Comparison of ENCODE assay signal across 8 mouse cellular contexts in the genomic region with DNA sequence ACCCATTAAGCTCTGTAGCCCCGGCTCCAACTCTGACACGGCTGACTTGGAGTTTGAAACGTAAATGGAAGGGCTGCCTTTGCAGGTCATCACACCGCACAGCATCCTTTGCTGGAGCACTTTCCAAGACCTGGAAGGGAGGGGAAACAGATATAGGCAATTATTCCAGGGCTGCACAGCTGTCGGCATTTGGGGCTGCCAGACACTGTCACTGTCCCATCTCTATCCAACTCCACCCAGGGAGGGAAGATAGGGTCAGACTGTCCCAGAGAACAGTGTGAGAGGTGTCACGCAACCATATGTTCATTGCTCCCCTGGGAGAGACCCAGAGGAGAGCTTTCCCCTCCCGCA.
DNase-seq lines count a peak whose midpoint lies in the region; ATAC-seq and TF ChIP-seq lines count a peak whose summit lies in the region.

No protein-coding gene starts in this region.

- no peaks in the 10 kb centered on the region for H3K4me1 ChIP-seq in kidney, embryonic 16.5 days (ENCODE audit: insufficient read depth, low read length)
- H3K4me1 ChIP-seq in forebrain, embryonic 13.5 days = peaks cover 20% of the 10 kb centered on the region
- H3K4me1 ChIP-seq in hindbrain, postnatal 0 days (ENCODE audit: insufficient read depth, low read length) = no peaks in the 10 kb centered on the region
- H3K4me1 ChIP-seq in neural tube, embryonic 12.5 days = peaks cover 6% of the 10 kb centered on the region

- H3K4me3 ChIP-seq in kidney, embryonic 16.5 days (ENCODE audit: low read length) = peak overlapping the region; percentile 25
- peak overlapping the region; percentile 32 for H3K4me3 ChIP-seq in forebrain, embryonic 13.5 days
- H3K4me3 ChIP-seq in hindbrain, postnatal 0 days (ENCODE audit: low read length) = peak overlapping the region; percentile 29
- H3K4me3 ChIP-seq in neural tube, embryonic 12.5 days = peak overlapping the region; percentile 5

- DNase-seq in kidney, postnatal 36 days = no peak
- DNase-seq in hindbrain, postnatal 0 days (ENCODE audit: low spot score) = no peak
- no peak for DNase-seq in urinary bladder, postnatal 36 days (ENCODE audit: low spot score in 2 of 2)
- DNase-seq in MN1 (ENCODE audit: low spot score) = no peak
- DNase-seq in layer of hippocampus, postnatal 14 days (ENCODE audit: low spot score in 2 of 2) = no peak

- no peaks in the 10 kb centered on the region for H3K27me3 ChIP-seq in kidney, embryonic 16.5 days (ENCODE audit: insufficient read depth, low read length)
- peaks cover 27% of the 10 kb centered on the region for H3K27me3 ChIP-seq in forebrain, embryonic 13.5 days
- no peaks in the 10 kb centered on the region for H3K27me3 ChIP-seq in hindbrain, postnatal 0 days (ENCODE audit: insufficient read depth, low read length)
- H3K27me3 ChIP-seq in neural tube, embryonic 12.5 days (replicated peaks) = 0 out of 2 replicates have a peak, but pooled peaks cover 4% of the 10 kb centered on the region

- no peak overlapping the region for H3K9ac ChIP-seq in kidney, embryonic 16.5 days (replicated peaks; ENCODE audit: low read length)
- peak overlapping the region; percentile 50 for H3K9ac ChIP-seq in forebrain, embryonic 13.5 days
- 0 out of 2 replicates have a peak overlapping the region, but pooled peaks have one; percentile 31 for H3K9ac ChIP-seq in hindbrain, postnatal 0 days (replicated peaks; ENCODE audit: low read length)
- peak overlapping the region; percentile 33; the same call in 1 of the 2 replicates for H3K9ac ChIP-seq in neural tube, embryonic 12.5 days

- peak overlapping the region; percentile 49 for H3K4me2 ChIP-seq in kidney, embryonic 16.5 days (replicated peaks; ENCODE audit: low read depth, low read length)
- H3K4me2 ChIP-seq in forebrain, embryonic 13.5 days = peak overlapping the region; percentile 59
- peak overlapping the region; percentile 57 for H3K4me2 ChIP-seq in hindbrain, postnatal 0 days (ENCODE audit: low read depth, low read length)
- peak overlapping the region; percentile 58 for H3K4me2 ChIP-seq in neural tube, embryonic 12.5 days (replicated peaks)

- WGBS in kidney, embryonic 16.5 days = 16% methylated on average over 7 of the region's 7 CpGs
- WGBS in forebrain, embryonic 13.5 days = 16% methylated on average over 7 of the region's 7 CpGs
- WGBS in hindbrain, postnatal 0 days = 14% methylated on average over 7 of the region's 7 CpGs
- WGBS in neural tube, embryonic 12.5 days = 16% methylated on average over 7 of the region's 7 CpGs

- no peaks in the 10 kb centered on the region for H3K9me3 ChIP-seq in kidney, embryonic 16.5 days (ENCODE audit: low read length)
- no peaks in the 10 kb centered on the region; the same call in 1 of the 2 replicates for H3K9me3 ChIP-seq in forebrain, embryonic 13.5 days (replicated peaks)
- H3K9me3 ChIP-seq in hindbrain, postnatal 0 days (ENCODE audit: low read length) = no peaks in the 10 kb centered on the region
- no peaks in the 10 kb centered on the region for H3K9me3 ChIP-seq in neural tube, embryonic 12.5 days

- TF ChIP-seq CTCF in hindbrain, postnatal 0 days (IDR thresholded peaks at IDR 0.05; ENCODE audit: low read depth) = no peak

- ATAC-seq in kidney, embryonic 16.5 days (ENCODE audit: low FRiP score, low TSS enrichment) = peak; percentile 58; the same call in 1 of the 2 replicates
- peak; percentile 69 for ATAC-seq in forebrain, embryonic 13.5 days
- ATAC-seq in hindbrain, postnatal 0 days = peak; percentile 81; the same call in 1 of the 2 replicates
- ATAC-seq in neural tube, embryonic 12.5 days (ENCODE audit: low FRiP score, low read depth) = peak; percentile 67

- no peak overlapping the region for H3K27ac ChIP-seq in kidney, embryonic 16.5 days (ENCODE audit: low read length)
- no peak overlapping the region for H3K27ac ChIP-seq in forebrain, embryonic 13.5 days
- no peak overlapping the region for H3K27ac ChIP-seq in hindbrain, postnatal 0 days
- no peak overlapping the region for H3K27ac ChIP-seq in neural tube, embryonic 12.5 days

- no peaks in the 10 kb centered on the region for H3K36me3 ChIP-seq in kidney, embryonic 16.5 days (ENCODE audit: insufficient read depth, low read length)
- H3K36me3 ChIP-seq in forebrain, embryonic 13.5 days (ENCODE audit: poor library complexity, severe bottlenecking) = no peaks in the 10 kb centered on the region
- H3K36me3 ChIP-seq in hindbrain, postnatal 0 days (ENCODE audit: insufficient read depth, low read length) = no peaks in the 10 kb centered on the region
- H3K36me3 ChIP-seq in neural tube, embryonic 12.5 days = no peaks in the 10 kb centered on the region
